Mouse (Mus musculus): ENCODE results near the gene Gm609.

- no peak for TF ChIP-seq CTCF (IDR thresholded peaks at IDR 0.05; ENCODE audit: low read depth, low read length)
- TF ChIP-seq EP300 (IDR thresholded peaks at IDR 0.05; ENCODE audit: insufficient read depth, low read depth, low read length), result no peak
- TF ChIP-seq POLR2A (IDR thresholded peaks at IDR 0.05; ENCODE audit: insufficient read depth, low read length), result no peak
Measured at GRCm38 (mm10) chr16:45389833-45390232, 102.9 kb downstream of the Gm609 start.
